Mouse (Mus musculus) ES-CJ7 (cell line): ENCODE measurements at regions not wholly inside any gene's neighbourhood (a gene's known extent, or its start where the extent isn't known, plus 50 kb on each side); places are given as distances from the start of the nearest gene placed in this dataset.

ENCODE experiments used
- DNase-seq: peaks from one replicate; pipeline ENCODE4 v3.0.0; 2011; ENCODE audit warnings: low read depth, low spot score

GRCm38 (mm10) chr16:75304743-75305142 is 281.1 kb downstream of the Lipi start:
- no peak for DNase-seq

DNA sequence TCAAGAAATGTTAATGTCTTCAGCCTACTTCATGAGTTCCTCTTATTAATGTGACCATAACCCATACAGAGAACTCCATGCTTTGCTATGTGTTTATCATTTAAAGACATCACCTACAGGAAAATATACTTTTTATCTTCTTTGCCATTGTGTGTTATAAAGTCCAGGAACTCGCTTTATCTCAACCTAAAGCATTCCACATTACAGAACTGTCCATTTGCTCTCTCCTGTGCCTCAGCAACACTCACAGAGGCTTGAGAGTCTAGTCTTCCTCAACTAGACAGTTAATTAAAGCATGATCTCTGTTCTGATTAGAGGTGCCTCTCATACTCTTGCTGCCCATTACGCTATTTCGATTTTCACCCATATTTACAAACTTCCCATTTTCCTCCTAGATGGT is 288.4 kb downstream of the Lipi start:
- DNase-seq, result no peak

DNA sequence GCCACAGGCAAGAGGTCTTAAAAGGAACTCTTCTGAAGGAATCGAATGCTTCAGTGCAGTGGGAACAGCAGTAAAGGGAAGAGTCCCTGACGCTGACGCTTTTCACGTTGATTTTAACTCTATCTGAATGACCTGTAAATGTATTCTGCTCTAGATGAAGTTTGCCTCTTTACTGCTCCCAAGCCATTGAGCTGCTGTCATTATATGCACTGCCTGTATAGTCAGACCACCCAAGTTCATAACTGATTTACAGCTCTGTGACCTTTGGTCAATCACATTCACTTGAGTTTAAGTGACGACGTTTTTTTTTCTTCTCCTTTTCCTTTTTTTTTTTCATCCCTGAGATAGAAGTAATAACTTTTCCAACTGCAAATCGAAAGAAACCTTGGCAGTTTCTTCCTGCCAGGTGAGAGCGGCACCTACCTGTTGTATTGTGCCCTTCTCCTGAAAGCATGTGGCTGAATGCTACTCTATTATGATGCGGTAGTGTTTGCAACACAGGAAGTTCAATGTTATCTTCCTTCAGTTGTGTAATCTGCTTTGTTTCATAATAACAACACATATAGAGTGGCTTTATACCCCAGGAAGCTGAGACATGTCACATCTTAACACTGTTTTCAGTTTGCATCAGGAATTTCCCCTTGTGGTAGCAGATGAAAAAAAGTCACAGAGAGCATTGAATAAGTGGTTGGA is 293.0 kb downstream of the Lipi start:
- no peak for DNase-seq

- DNase-seq, result no peak
Observed at GRCm38 (mm10) chr16:75291194-75291593, 294.7 kb downstream of the Lipi start.

DNA sequence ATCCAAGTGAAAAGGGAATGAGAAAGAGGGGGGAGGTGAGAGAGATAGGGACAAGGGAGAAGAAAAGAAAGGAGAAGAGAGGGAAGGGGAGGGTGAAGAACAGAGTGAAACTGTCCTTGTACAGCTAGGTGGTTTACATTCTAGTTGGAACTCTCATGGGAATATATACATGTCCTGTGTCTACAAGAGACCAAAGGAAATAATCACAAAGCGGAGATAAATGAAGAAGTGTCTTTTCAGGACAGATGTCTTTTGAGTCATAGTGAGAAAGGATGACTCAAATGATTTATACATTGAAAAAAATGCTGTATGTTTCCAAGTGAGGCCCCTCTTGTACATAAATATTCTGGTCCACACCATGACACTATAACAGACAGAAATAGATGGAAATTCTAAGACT is 298.7 kb downstream of the Lipi start:
- DNase-seq, result no peak

DNA sequence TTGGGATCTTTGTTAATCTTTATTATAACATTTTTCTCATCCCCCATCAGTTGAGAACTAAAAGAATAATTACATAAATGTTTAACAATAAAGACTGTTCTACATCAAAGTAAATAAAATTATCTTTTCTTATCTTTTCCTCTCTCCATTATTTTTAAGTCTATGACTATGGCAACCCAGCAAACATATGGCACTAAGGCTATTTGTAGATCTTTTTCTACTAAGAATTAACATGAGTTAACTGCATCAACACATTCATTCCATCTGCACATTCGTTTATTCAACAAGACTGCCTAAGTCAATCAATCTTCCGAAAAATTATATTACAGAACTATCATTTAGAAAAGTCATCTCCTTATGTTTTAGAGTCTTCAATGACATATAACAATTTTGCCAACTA is 300.1 kb downstream of the Lipi start:
- DNase-seq, result no peak

DNA sequence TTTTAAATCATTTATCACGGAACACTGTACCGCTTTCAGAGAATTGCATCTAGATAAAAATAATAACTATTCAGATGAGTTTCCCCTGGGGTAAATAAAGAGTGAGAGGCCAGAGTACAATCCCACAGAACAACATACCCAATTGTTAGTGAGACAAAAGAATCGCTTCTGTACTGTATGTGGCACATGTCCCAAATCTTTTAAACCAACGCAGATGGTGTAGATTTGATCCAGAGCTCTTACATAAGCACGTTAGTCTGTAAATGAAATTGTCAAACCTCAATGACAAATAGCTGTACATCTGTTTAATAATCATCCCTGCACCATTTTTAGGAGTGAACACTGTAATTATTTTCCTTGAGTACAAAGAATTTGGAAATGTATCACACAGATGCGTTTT is 322.0 kb downstream of the Lipi start:
- DNase-seq, result no peak

GRCm38 (mm10) chr16:75254981-75255380 is 330.9 kb downstream of the Lipi start:
- no peak for DNase-seq

DNA sequence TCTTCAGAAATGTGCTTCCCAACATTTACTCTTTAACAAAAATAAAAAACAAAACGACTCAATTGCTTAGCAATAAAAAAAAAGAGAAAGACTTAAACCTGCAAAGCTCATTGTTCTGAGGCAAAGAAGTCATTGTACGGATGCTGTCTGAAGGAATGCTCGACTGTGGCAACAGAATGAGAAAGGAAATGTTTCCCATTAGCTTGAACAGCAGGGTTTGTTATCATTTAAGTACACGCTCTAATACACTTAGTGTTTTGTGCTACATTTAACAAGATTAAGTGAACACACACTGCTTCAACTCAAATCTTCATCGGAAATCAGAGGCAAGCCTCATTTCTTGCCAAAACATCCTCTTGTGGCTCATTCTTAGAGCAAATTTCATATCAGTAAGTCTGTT is 336.7 kb downstream of the Lipi start:
- no peak for DNase-seq

- no peak for DNase-seq
Observed at GRCm38 (mm10) chr16:75240383-75240782, 345.5 kb downstream of the Lipi start.

DNA sequence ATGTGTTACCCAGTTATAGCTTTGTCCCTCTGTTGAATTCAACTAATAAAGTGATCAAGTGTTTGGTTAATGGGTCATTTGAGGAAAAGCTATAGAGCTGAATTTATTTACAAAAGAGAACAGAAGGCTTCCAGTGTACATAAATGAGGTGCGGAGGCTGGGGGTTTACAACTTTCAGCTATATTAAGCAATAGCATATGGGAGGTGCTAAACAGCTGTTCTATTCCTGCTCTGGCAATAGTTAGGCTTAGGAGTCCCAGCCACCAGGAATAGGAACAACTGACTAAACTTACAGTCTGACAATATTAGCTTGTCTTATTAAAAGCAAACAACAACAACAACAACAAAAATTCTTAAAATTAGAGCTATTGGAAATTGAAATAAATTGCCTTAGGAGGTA is 353.7 kb downstream of the Lipi start:
- DNase-seq, result no peak

GRCm38 (mm10) chr16:75193404-75193803 is 392.5 kb downstream of the Lipi start:
- DNase-seq, result peak; percentile 50

- DNase-seq, result no peak
Observed at GRCm38 (mm10) chr16:75190316-75190715, 395.5 kb downstream of the Lipi start.

DNA sequence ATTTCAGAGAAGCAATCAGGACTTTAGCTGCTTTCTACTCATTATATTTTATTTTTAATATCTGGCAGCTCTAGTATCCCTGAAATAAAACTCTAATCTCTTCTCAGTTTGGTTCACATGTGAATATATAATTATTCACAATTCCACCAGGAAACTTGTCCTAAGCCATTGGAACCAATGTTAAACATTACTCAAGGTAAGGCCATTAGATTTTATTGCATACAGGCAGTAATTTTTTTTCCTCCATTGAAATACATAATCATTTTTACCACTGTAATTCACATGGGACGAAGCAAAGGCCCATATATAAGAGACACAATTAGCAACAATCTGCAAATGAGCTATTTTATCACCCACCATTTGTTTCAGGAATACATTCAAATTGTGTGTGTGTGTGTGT is 419.8 kb downstream of the Lipi start:
- no peak for DNase-seq

DNA sequence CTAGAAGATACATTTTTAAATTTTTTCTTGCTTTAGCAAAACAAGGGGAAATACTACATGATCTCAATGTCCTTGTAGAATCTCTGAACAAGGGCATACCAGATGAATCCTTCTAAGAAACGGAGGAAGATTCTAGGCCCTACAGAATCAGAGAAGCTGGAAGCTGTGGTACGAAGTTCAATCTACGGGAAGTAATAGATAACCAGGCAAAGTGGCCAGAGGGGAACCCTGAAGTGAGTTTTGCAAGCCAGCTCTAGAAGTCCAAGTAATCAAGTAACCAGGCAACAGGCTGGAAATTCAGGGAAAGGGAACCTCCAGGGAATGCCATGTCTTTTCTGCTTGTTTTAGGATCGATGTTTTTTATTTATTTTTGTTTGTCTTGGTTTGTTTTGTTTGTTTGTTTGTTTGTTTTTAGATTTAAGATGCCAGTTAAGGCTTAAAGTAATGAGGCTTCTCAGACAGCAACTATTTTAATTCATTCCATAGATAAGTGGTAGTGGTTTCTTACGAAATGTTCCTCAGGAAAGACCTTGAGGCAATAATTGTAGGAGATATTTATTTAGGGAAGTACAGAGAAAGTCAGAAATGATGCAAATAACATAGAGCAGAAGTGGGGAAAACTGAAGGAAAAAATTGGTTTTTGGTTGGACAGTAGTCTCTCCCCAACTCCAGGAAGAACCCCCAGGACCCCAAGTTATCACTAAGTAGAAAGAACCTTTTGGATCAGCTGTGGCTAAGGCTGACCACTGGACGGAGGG is 420.7 kb downstream of the Lipi start:
- DNase-seq, result no peak

GRCm38 (mm10) chr16:75159740-75160139 is 426.1 kb downstream of the Lipi start:
- no peak for DNase-seq

GRCm38 (mm10) chr16:75155441-75156038 is 430.3 kb downstream of the Lipi start:
- no peak for DNase-seq
